In genomic region chr10:87036271-87036703, GRCm38 (mm10) we compare ENCODE assay signal across 15 mouse cellular contexts. TPM values are rescaled to one million over a fixed set of nuclear protein-coding genes. Genes with fewer than 3 reads are reported as not detected.
DNase-seq lines count a peak whose midpoint lies in the region; ATAC-seq lines count a peak whose summit lies in the region.
"Had no signal": no experiment of that assay in that cellular context is flagged by ENCODE, and none has a peak within 500 bp of the region (broad histone marks: within the 10 kb centered on the region; RNA-seq: fewer than 3 reads in every experiment).

No protein-coding gene starts in this region.

- 49% methylated on average over 14 of the region's 14 CpGs for WGBS in heart, embryonic 13.5 days
- 46% methylated on average over 14 of the region's 14 CpGs for WGBS in forebrain, embryonic 14.5 days
- WGBS in midbrain, embryonic 10.5 days = 55% methylated on average over 14 of the region's 14 CpGs
- WGBS in neural tube, embryonic 15.5 days = 22% methylated on average over 14 of the region's 14 CpGs

- H3K27me3 ChIP-seq in heart, embryonic 13.5 days (replicated peaks) = peaks cover 10% of the 10 kb centered on the region; the same call in 1 of the 2 replicates
- H3K27me3 ChIP-seq in forebrain, embryonic 14.5 days (replicated peaks; ENCODE audit: control insufficient read depth, insufficient read depth, low read length) = no peaks in the 10 kb centered on the region
- H3K27me3 ChIP-seq in midbrain, embryonic 10.5 days (ENCODE audit: low read depth, poor library complexity, severe bottlenecking) = peaks cover 4% of the 10 kb centered on the region
- H3K27me3 ChIP-seq in neural tube, embryonic 15.5 days (replicated peaks) = no peaks in the 10 kb centered on the region

- peaks cover 24% of the 10 kb centered on the region for H3K4me1 ChIP-seq in heart, embryonic 13.5 days
- peaks cover 17% of the 10 kb centered on the region; the same call in 1 of the 2 replicates for H3K4me1 ChIP-seq in forebrain, embryonic 14.5 days (ENCODE audit: control insufficient read depth, insufficient read depth, low read length)
- peaks cover 35% of the 10 kb centered on the region for H3K4me1 ChIP-seq in midbrain, embryonic 10.5 days
- H3K4me1 ChIP-seq in neural tube, embryonic 15.5 days = peaks cover 13% of the 10 kb centered on the region

- no peak for ATAC-seq in heart, embryonic 13.5 days (ENCODE audit: extremely low read depth, insufficient number of reproducible peaks, low FRiP score, low TSS enrichment)
- ATAC-seq in forebrain, embryonic 14.5 days = peak; percentile 53; the same call in 1 of the 2 replicates
- ATAC-seq in neural tube, embryonic 15.5 days (ENCODE audit: low FRiP score) = no peak; the same call in 1 of the 2 replicates

- no peak overlapping the region for H3K27ac ChIP-seq in heart, embryonic 13.5 days (replicated peaks)
- H3K27ac ChIP-seq in forebrain, embryonic 14.5 days (ENCODE audit: low read depth, low read length) = no peak overlapping the region
- peak overlapping the region; percentile 64 for H3K27ac ChIP-seq in midbrain, embryonic 10.5 days (replicated peaks)
- H3K27ac ChIP-seq in neural tube, embryonic 15.5 days (replicated peaks) = no peak overlapping the region

- no peak overlapping the region for H3K9ac ChIP-seq in heart, embryonic 13.5 days
- H3K9ac ChIP-seq in forebrain, embryonic 14.5 days (ENCODE audit: low read length) = no peak overlapping the region
- no peak overlapping the region for H3K9ac ChIP-seq in neural tube, embryonic 15.5 days (replicated peaks)

- DNase-seq in heart, postnatal 10 days = no peak
- peak; percentile 37 for DNase-seq in forebrain, embryonic 14.5 days (ENCODE audit: low spot score)
- DNase-seq in midbrain, embryonic 10.5 days (ENCODE audit: low spot score) = no peak
- no peak for DNase-seq in natural killer cell, adult 2 months (ENCODE audit: low spot score in 2 of 2)
- no peak for DNase-seq in layer of hippocampus, postnatal 36 days
- DNase-seq in layer of hippocampus, adult 11-12 months (ENCODE audit: low spot score) = no peak
- DNase-seq: adrenal gland, adult 2 months; kidney, adult 9 months; thymus, adult 18-20 months had no signal

- H3K4me2 ChIP-seq in heart, embryonic 13.5 days = peak overlapping the region; percentile 47
- H3K4me2 ChIP-seq in forebrain, embryonic 14.5 days (ENCODE audit: low read length) = 0 out of 2 replicates have a peak overlapping the region, but pooled peaks have one; percentile 5
- H3K4me2 ChIP-seq in neural tube, embryonic 15.5 days = peak overlapping the region; percentile 33

- intact Hi-C loops in heart, postnatal 10 days (cut with DNase I) = no loop called here

- no peaks in the 10 kb centered on the region for H3K9me3 ChIP-seq in heart, embryonic 13.5 days
- no peaks in the 10 kb centered on the region for H3K9me3 ChIP-seq in forebrain, embryonic 14.5 days (replicated peaks; ENCODE audit: control insufficient read depth, low read length)
- no peaks in the 10 kb centered on the region for H3K9me3 ChIP-seq in midbrain, embryonic 10.5 days (replicated peaks)
- no peaks in the 10 kb centered on the region for H3K9me3 ChIP-seq in neural tube, embryonic 15.5 days (replicated peaks)

- H3K4me3 ChIP-seq in heart, embryonic 13.5 days = 0 out of 2 replicates have a peak overlapping the region, but pooled peaks have one; percentile 3
- no peak overlapping the region for H3K4me3 ChIP-seq in forebrain, embryonic 14.5 days (ENCODE audit: low read depth, low read length)
- H3K4me3 ChIP-seq in midbrain, embryonic 10.5 days = no peak overlapping the region
- H3K4me3 ChIP-seq in neural tube, embryonic 15.5 days (replicated peaks) = no peak overlapping the region

- H3K36me3 ChIP-seq in heart, embryonic 13.5 days = no peaks in the 10 kb centered on the region
- H3K36me3 ChIP-seq in forebrain, embryonic 14.5 days (ENCODE audit: control insufficient read depth, insufficient read depth, low read length) = no peaks in the 10 kb centered on the region
- no peaks in the 10 kb centered on the region for H3K36me3 ChIP-seq in midbrain, embryonic 10.5 days
- no peaks in the 10 kb centered on the region for H3K36me3 ChIP-seq in neural tube, embryonic 15.5 days

RNA-seq across cellular contexts. Expression of gene 1700113H08Rik, which starts 21.6 kb away (rescaled TPM):
- polyA plus RNA-seq in heart, embryonic 13.5 days (2015; fragmentation: Nextera tagmentation; extraction: Ambion mirVana) = 0.20 TPM in 1 of 2 replicates, not detected in the other
- total RNA-seq in heart, postnatal 10 days (2021) = under 1 TPM in 1 of 2 experiments, not detected in 1; 0.35 TPM
- polyA plus RNA-seq in forebrain, embryonic 14.5 days (2014; fragmentation: Nextera tagmentation; extraction: Ambion mirVana) = not detected in 2 replicates
- 0.20 and 0.36 TPM in 2 replicates for polyA plus RNA-seq in midbrain, embryonic 10.5 days (2016; fragmentation: Nextera tagmentation; extraction: Ambion mirVana)
- polyA plus RNA-seq in neural tube, embryonic 15.5 days (2015; fragmentation: Nextera tagmentation; extraction: Ambion mirVana) = 0.26 and 0.37 TPM in 2 replicates
- not detected for total RNA-seq in layer of hippocampus, postnatal 36 days (2021)
- total RNA-seq: adrenal gland, adult 2 months; layer of hippocampus, postnatal 25 days; liver, adult 2 months had no signal
- polyA plus RNA-seq: adrenal gland, adult 2 months; C2C12; frontal cortex, adult 2 months; liver, adult 2 months had no signal

RNA-seq across cellular contexts. Expression of gene Stab2, which starts 28.5 kb away (rescaled TPM):
- polyA plus RNA-seq in heart, embryonic 13.5 days (2015; fragmentation: Nextera tagmentation; extraction: Ambion mirVana) = 0.53 and 1.1 TPM in 2 replicates
- under 1 TPM; 0.22 to 0.41 TPM for total RNA-seq in heart, postnatal 10 days (2021)
- polyA plus RNA-seq in forebrain, embryonic 14.5 days (2014; fragmentation: Nextera tagmentation; extraction: Ambion mirVana) = 0.25 and 0.32 TPM in 2 replicates
- polyA plus RNA-seq in midbrain, embryonic 10.5 days (2016; fragmentation: Nextera tagmentation; extraction: Ambion mirVana) = 0.14 and 0.19 TPM in 2 replicates
- 0.09 and 0.33 TPM in 2 replicates for polyA plus RNA-seq in neural tube, embryonic 15.5 days (2015; fragmentation: Nextera tagmentation; extraction: Ambion mirVana)
- under 1 TPM; 0.28 to 0.30 TPM for total RNA-seq in layer of hippocampus, postnatal 36 days (2021)
